In the genomic region with DNA sequence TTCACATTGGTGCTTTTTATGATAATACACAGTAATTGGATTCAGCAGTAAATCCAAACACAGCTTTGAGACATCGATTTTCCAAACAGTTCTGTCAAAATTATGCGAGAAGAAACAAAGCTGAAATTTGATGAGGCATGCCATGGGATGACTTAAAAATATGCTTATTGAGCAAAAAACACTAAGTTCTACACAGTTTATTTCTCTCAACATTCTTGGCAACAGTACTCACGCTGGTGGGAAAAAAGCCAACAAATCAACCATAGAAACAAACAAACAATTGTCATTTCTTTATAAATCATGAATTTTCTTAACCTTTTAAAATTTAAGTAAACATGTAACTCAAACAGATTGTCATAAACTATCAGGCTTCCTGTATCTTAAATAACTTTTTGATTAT, we compare ENCODE assay signal across 20 mouse cellular contexts.
"Had no signal": no experiment of that assay in that cellular context is flagged by ENCODE, and none has a peak within 500 bp of the region (broad histone marks: within the 10 kb centered on the region; RNA-seq: fewer than 3 reads in every experiment).

No protein-coding gene starts in this region.

- H3K4me3 ChIP-seq: intestine, embryonic 15.5 days; layer of hippocampus, adult 2 months; limb, embryonic 10.5 days; limb, embryonic 13.5 days; liver, embryonic 12.5 days; liver, embryonic 15.5 days; megakaryocyte, embryonic 14.5 days; midbrain, embryonic 10.5 days; midbrain, embryonic 13.5 days; neural tube, embryonic 12.5 days; neural tube, embryonic 15.5 days; stomach, embryonic 15.5 days had no signal

- H3K9ac ChIP-seq: intestine, embryonic 15.5 days; limb, embryonic 13.5 days; liver, embryonic 12.5 days; liver, embryonic 15.5 days; midbrain, embryonic 13.5 days; neural tube, embryonic 12.5 days; neural tube, embryonic 15.5 days; stomach, embryonic 15.5 days had no signal

- ATAC-seq: intestine, embryonic 15.5 days; liver, embryonic 12.5 days; midbrain, embryonic 13.5 days had no signal

- H3K4me1 ChIP-seq: intestine, embryonic 15.5 days; limb, embryonic 10.5 days; limb, embryonic 13.5 days; liver, embryonic 12.5 days; liver, embryonic 15.5 days; megakaryocyte, embryonic 14.5 days; midbrain, embryonic 10.5 days; midbrain, embryonic 13.5 days; neural tube, embryonic 12.5 days; neural tube, embryonic 15.5 days; stomach, embryonic 15.5 days had no signal

- H3K4me2 ChIP-seq: intestine, embryonic 15.5 days; limb, embryonic 13.5 days; liver, embryonic 12.5 days; liver, embryonic 15.5 days; midbrain, embryonic 13.5 days; neural tube, embryonic 12.5 days; neural tube, embryonic 15.5 days; stomach, embryonic 15.5 days had no signal

- DNase-seq: kidney, adult 18-20 months; layer of hippocampus, adult 9-11 months; liver; lung, adult 18-20 months; right cerebral cortex, adult 18-20 months; right cerebral cortex, postnatal 14 days; right cerebral cortex, postnatal 4 days; thymus, postnatal 25 days had no signal

- H3K27me3 ChIP-seq: intestine, embryonic 15.5 days; limb, embryonic 13.5 days; liver, embryonic 12.5 days; liver, embryonic 15.5 days; megakaryocyte, embryonic 14.5 days; midbrain, embryonic 13.5 days; neural tube, embryonic 12.5 days; neural tube, embryonic 15.5 days; stomach, embryonic 15.5 days had no signal

- H3K27ac ChIP-seq: intestine, embryonic 15.5 days; layer of hippocampus, adult 2 months; limb, embryonic 10.5 days; limb, embryonic 13.5 days; liver, embryonic 12.5 days; liver, embryonic 15.5 days; midbrain, embryonic 10.5 days; midbrain, embryonic 13.5 days; neural tube, embryonic 12.5 days; neural tube, embryonic 15.5 days; stomach, embryonic 15.5 days had no signal

- H3K9me3 ChIP-seq: intestine, embryonic 15.5 days; limb, embryonic 10.5 days; limb, embryonic 13.5 days; liver, embryonic 12.5 days; megakaryocyte, embryonic 14.5 days; midbrain, embryonic 10.5 days; midbrain, embryonic 13.5 days; neural tube, embryonic 12.5 days; neural tube, embryonic 15.5 days; stomach, embryonic 15.5 days had no signal

- H3K36me3 ChIP-seq: intestine, embryonic 15.5 days; limb, embryonic 10.5 days; limb, embryonic 13.5 days; liver, embryonic 12.5 days; liver, embryonic 15.5 days; midbrain, embryonic 10.5 days; midbrain, embryonic 13.5 days; neural tube, embryonic 12.5 days; neural tube, embryonic 15.5 days; stomach, embryonic 15.5 days had no signal
